Mouse (Mus musculus) lung, postnatal 10 days (tissue): ENCODE data around the gene Ramp2.

ENCODE experiments used
- DNase-seq: peaks from one replicate; pipeline ENCODE4 v3.0.0; 2021

Gene Ramp2

GRCm38 (mm10) chr11:101272446-101272845, 26.6 kb downstream of the Ramp2 start:
- no peak for DNase-seq

DNA sequence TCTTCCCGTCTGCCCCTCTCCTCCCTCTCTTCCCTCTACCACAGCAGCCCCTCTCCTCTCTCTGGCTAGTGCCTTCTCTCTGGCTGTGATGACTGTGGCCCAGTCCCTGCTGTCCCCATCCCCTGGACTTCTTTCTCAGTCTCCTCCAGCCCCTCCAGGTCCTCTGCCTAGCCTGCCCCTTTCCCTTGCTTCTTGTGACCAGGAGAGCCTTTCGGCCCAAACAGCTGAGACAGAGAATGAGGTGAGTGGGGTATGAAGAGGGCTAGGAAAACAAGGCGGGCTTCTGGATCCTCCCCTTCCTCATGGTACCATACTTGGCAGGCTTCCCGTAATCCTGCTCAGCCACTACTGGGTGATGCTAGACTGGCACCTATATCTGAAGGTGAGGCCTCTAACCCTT, 29.5 kb downstream of the Ramp2 start:
- no peak for DNase-seq

DNA sequence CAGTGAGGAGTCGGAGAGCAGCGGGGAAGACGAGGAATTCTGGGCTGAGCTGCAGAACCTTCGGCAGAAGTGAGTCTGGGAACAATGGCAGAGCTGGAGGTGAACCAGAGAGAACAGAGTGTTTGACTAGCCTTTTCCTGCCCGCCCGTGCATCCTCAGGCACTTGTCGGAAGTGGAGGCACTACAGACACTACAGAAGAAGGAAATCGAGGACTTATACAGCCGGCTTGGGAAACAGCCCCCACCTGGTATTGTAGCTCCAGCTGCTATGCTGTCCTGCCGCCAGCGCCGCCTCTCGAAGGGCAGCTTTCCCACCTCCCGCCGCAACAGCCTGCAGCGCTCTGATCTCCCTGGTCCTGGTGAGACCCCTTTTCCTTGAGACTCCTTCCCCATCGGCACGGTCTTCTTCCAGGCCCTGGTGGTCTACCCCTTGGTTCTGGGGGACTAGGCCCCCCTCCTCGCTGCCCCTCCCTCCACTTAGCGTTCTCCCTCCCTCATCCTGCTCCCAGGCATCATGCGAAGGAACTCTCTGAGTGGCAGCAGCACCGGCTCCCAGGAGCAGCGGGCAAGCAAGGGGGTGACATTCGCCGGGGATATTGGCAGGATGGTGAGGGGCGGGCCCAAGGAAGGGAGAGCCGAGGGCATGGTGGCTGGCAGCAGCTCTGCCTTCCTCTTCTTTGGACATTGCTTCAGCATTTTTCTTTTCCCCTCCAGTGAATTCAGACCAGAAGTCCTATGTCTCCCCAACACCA, 30.7 kb downstream of the Ramp2 start:
- DNase-seq, result no peak

DNA sequence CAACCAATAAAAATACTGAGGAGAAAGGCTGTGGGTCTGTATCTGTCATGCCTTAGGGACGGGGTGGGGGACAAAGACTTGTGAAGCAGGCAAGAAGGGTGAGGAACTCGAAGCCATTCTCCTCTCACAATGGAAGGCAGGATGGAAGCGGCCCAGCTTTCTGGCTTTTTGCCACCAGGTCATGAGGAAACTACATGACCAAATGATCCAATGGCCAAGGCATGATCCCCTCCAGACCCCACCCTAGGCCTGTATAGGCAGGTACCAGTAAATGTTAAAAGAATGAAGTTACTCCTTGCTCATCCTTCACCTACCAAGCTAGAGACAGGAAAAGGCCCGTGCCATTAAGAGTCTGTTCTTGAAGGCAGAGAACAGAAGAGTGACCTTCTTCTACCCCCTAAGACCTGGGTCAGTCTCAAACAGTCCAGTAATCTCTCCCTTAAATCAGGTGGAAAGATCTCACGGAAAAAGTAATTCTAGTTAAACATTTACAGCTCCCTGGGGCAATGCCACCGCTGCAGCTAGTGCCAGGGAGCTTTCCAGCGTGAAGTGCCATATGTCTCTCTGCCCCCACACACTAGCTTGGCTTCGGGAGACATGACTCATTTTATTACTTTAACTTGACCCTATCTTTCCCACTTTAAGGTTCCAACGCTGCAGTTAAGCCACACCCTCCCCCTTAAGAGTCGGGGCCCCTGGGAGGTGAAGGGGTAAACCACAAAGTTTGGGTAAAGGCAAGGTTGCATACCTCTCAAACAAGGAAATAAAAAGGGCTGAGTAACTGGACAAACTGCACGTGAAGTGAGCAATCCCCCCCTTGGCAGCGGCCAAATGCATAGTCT, 31.8 kb downstream of the Ramp2 start:
- peak; percentile 47 for DNase-seq

GRCm38 (mm10) chr11:101278223-101279192, 32.7 kb downstream of the Ramp2 start, which contains the start of the genes Cntd1 and Coa3:
Cntd1 (plus strand) TSS chr11:101279012.
Coa3 (minus strand) TSS chr11:101279114.
- DNase-seq, result peak; percentile 93

DNA sequence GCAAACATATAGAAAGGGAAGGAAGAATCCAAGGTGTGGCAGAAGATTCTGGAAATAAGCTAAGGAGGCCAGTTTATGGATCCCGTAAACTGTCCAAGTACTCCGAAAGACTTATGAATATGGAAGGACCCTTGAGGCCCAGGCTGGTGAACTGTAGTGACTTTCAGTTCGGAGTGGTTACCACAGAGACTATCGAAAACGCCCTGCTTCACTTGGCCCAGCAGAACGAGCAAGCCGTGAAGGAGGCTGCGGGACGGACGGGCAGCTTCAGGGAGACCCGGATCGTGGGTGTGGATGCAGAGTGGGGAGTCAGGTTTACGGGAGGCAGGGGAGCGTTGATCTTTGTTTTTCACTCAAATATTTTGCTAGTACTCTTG, 33.4 kb downstream of the Ramp2 start:
- DNase-seq, result no peak

DNA sequence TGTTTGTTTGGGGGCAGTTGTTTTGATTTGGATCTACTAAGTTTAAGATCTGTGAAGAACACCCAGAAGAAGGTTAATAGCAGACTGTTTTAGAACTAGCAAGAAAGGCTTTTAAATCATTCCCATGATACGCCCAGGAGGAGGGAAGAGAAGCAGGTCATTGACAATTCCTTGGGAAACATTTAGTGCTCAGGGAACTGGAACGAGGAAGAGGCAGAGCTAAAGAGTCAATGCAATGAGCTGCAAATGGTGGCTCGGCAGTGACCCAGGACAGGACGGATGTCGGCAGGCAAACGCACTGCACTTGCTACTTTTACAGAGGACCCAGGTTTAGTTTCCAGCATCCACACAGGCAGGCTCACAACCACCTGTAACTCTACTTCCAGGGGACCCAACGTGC, 35.0 kb downstream of the Ramp2 start:
- no peak for DNase-seq

DNA sequence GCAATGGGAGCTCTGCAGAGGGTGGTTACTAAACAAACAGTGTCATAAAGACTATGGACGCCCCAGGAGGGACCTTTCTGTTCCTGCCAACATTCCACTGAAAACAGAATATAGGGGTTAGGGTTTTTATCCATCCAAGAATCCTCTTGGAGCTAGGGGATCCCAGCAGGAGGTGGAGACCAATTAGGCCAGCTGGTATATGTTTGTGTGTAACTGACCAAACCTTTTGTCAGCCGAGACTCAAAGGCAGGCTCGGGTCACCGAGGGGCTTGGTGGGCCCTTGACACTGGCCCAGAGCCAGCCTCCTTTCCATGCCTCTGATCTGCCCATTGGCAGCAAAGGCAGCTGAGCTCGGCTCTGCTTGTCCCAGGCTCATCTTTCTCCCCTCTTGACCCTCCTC, 37.1 kb downstream of the Ramp2 start:
- DNase-seq, result no peak

DNA sequence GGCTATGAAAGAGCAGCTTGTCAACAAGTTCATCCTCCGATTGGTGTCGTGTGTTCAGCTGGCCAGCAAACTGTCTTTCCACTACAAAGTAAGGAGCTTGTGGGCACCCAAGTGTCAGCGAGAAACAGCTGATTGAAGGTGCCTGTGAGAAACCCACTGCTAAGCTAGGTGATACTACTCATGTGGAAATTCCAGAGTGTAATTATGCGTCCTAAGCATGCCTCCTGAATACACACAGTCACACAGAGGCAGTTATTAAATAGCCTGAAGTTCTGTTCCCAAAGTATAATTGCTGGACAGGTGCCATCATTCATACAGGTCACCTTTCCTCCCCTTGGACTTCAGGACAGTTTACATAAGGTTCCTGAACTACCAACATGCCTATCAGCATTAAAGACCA, 38.0 kb downstream of the Ramp2 start:
- DNase-seq, result no peak

GRCm38 (mm10) chr11:101287306-101287705, 41.5 kb downstream of the Ramp2 start:
- DNase-seq, result peak; percentile 29

- DNase-seq, result no peak
These were observed 45.4 kb downstream of the Ramp2 start for GRCm38 (mm10) chr11:101291231-101291630.

GRCm38 (mm10) chr11:101295191-101295590, 49.4 kb downstream of the Ramp2 start:
- DNase-seq, result no peak

DNA sequence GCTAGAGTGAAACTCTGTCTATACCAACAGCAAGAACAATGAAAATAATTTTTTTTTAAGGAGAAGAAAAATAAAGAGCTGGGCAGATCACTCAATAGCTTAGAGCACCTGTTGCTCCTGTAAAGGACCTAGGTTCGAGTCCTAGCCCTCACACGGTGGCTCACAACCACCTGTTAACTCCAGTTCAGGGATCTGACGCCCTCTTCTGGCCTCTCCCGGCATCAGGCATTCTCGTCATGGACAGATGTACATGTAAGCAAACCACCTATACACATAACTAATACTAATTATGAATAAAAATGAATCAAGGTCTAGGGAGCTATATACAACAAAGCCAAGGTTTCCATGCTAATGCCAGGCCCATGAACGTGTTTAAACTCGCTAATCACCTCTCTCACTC, 55.1 kb downstream of the Ramp2 start:
- DNase-seq, result no peak

DNA sequence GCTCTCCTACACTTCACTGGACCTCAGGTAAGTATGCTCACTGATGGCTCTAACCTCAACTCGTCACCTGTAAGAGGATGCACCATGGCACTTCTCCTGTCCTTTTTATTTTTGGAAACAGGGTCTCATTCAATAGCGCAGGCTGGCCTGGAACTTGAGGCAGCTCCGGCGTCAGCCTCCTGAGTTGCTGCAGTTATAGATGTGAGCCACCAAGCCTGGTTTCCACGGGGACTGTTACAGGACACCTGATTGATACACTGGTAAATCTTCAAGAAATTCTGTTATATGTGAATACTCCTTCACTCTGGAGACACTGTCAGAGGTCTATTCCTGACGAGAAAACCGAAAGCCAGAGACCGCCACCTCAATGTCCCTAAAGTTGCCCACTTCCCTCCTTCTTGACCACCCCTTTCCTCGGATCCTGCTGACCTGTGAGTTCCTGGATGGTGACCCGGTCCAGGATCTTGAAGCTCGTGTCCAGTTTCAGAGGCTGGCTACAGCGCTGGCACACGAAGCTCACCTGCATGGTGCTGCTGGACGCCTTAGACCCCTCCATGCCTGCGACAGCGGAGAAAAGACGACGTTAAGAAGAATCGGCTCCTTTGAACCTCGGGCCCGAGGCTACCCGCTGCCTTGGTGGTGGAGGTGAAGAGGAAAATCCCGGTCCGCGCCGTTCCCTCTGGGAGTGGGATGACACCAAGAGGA, 55.6 kb downstream of the Ramp2 start:
- DNase-seq, result no peak

DNA sequence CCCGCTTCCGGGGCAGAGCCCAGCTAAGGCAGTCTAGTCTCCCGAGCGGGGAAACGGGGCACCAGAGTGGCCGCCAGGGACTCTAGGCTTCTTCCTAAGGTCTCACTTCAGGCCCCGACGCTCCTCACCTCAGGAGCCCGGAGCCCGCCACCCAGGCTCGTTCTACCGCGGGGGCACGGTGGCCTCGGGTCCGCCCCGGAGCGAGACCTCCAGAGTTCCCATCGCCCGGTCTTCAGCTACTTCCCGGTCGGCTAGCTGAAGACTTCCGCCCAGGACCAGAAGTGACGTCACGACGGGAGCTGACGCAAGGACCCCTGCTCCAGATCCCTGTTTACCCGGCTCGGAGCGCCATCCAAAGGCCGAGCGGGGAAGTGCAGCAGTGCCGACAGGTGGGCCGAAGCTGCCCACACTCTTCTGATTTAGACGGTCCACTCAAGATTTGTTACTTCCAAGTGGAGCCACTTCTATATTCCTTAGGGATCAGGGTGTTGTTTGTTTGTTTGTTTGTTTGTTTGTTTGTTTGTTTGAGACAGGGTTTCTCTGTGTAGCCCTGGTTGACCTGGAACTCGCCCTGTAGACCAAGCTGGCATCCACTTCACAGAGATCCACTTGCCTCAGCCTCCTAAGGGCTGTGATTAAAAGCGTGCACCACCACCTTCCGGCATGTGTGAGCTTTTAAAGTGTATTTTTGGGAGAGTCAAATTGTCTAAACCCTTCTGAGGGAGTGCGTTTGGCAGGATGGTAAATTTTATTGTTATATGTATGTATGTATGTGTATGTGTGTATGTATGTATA, 56.4 kb downstream of the Ramp2 start, which contains the start of gene Becn1:
Becn1 (minus strand) TSS at position 283 of the 795 bp plus-strand sequence.
- DNase-seq, result peak; percentile 98

DNA sequence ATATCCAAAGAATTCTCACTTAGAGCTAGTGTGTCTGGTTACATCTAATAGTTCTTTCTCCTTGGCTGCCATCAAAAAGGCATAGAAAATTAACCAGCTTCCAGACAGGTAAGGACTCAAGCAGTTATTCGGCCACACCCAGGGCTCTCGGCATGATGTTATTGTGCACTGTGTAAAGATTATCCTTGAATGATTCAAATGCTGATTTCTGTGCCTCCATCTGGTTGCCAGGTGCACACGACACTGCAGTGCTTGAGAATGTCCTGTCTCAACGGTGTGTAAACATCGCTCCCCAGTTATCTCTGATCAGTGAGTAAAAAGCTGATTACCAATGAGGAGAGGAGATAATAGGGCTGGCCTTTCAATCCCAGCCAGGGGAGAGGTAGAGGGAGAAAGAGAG, 61.9 kb downstream of the Ramp2 start:
- no peak for DNase-seq
